Mouse (Mus musculus): ENCODE results near the gene Ppp1r15a.

GRCm38 (mm10) chr7:45490822-45491221 is 35.2 kb downstream of the Ppp1r15a start:
- TF ChIP-seq CTCF (IDR thresholded peaks at IDR 0.05; ENCODE audit: low read depth): peak; percentile 31; the same call in 1 of the 2 replicates
- TF ChIP-seq EP300 (optimal IDR thresholded peaks at IDR 0.05): no peak
